Mouse (Mus musculus) c-Kit-positive CD71-positive TER-119-positive erythroid progenitor cells, embryonic 14.5 days (primary cell): ENCODE data around the gene Skap1.

Experiments
- DNase-seq: peaks from one replicate; pipeline ENCODE4 v3.0.0-alpha.2; 2013; ENCODE audit warnings: low spot score

Skap1 gene

DNA sequence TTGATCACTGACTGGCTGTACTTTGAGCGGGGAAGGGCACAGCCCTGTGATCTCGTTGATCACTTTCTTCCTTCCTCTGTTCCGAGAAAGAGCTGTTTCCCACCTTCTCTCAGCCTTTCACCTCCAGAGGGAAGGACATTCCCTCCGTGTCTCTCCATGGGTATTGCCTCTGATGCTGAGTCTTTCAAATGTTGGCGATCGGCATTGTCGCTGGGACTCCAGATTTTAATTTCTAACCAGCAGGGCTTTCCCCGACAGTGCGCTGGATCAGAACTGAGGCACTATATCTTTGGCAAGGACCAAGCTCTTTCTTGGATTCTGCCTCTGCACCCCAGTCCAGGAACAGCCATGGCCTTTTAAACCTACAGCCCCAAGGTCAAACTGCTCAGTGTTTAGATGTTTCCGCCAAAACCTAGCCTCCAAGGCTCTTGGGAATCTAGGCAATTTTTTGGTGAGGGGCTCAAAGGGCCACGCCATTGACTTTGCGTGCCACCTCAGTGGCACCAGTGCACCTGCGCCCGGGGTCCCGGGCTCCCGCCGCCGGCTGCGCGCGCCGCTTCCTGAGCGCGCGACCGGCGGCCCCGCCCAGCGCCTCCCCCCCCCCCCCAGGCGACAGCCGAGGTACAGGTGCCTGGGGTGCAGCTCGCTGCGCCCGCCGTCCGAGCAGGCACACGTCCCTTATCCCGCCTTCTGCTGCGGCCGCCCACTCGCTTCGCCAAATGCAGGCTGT, at the start of gene Skap1:
Skap1 (plus strand) TSS at position 608 of the 730 bp plus-strand sequence.
- DNase-seq = no peak

GRCm38 (mm10) chr11:96421074-96421473, 43.3 kb upstream of the Skap1 start:
- no peak for DNase-seq

DNA sequence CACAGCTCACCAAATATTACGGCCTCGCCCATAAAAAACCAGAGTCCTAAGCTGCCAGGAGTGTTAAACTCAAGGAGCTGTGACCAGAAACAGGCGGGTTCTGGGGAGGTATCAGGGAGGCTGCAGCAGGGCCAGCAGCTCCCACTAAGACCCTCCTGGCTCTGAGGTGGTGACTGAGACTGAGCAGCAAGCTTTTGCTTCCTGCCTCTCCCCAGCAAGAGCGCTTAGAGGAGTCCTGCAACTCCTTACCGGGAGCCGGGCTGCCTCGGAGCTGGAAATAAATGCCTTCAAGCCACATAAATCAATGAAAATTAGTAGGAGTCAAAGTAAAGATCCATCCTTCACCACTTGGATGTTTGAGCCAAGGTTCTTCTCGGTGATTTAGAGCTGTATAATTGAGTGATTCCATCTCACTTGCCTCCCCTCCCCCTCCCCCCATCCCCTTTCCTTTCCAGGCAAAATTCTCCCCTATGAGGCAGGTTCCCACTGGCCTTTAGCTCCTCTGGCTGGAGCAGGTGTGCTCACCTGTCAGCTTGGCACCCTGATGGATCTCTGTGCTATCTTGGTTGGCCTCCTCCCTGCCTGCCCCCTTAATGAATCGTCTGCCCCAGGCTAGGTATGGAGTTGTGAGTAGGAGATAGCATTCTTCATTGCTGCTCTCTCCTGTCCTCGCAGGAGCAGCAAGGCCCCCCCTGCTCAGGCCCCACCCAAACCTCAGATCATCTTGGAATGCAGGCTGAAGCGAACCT, 42.7 kb upstream of the Skap1 start:
- DNase-seq = no peak

DNA sequence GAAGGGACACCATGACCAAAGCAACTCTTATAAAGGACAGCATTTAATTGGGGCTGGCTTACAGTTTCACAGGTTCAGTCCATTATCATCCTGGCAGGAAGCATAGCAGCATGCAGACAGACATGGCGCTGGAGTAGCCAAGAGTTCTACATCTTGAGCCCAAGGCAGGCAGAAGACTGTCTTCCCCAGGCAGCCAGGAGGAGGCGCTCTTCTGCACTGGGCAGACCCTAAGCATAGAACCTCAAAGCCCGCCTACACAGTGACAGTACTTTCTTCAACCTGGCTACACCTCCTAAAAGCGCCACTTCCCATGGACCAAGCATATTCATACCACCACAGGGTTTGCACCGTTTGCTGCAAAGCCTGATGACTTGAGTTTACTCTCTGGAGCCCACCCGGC, 39.2 kb upstream of the Skap1 start:
- DNase-seq = no peak

DNA sequence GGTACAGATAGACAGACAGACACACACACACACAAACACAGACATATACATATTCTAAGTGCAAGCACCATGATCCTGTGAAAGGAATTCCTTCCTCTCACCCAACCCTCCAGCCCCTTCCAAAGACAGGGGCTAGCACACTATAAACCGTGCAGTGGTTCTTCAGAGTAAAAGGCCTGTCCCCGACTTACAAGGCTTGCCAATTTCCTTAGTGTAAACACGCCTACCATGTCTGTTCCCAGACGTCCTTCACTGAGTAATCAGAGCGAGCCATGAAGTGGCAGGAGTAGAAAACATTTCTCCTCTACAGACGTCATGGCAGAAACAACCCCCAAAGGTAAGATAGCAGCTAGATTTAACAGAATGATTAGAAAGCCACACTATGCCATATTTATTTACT, 38.2 kb upstream of the Skap1 start:
- DNase-seq = no peak

GRCm38 (mm10) chr11:96426805-96427204, 37.6 kb upstream of the Skap1 start:
- no peak for DNase-seq

- DNase-seq = no peak
These were observed 35.3 kb upstream of the Skap1 start for GRCm38 (mm10) chr11:96429062-96429461.

DNA sequence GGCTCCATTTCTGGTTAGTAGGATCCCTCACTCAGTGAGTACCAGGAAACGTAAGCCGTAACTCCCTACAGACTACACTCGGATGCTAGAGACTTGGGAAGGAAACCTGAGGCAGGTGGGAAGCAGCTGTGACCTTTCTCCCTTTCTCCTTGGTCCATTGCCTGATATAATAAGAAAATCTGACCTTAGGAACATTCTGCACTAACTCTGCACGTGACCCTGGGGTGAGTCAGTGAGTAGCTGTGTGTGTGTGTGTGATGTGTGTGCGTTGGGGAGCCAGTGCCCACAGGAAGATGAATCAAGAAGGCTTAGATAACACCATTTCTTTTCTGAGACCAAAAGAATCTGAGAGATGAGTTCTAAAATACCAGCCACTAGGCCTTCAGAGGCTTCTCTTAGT, 34.5 kb upstream of the Skap1 start:
- no peak for DNase-seq

- no peak for DNase-seq
These were observed 32.5 kb upstream of the Skap1 start for GRCm38 (mm10) chr11:96431871-96432270.

- no peak for DNase-seq
These were observed 29.5 kb upstream of the Skap1 start for GRCm38 (mm10) chr11:96434888-96435287.

GRCm38 (mm10) chr11:96436525-96436924, 27.9 kb upstream of the Skap1 start:
- no peak for DNase-seq

DNA sequence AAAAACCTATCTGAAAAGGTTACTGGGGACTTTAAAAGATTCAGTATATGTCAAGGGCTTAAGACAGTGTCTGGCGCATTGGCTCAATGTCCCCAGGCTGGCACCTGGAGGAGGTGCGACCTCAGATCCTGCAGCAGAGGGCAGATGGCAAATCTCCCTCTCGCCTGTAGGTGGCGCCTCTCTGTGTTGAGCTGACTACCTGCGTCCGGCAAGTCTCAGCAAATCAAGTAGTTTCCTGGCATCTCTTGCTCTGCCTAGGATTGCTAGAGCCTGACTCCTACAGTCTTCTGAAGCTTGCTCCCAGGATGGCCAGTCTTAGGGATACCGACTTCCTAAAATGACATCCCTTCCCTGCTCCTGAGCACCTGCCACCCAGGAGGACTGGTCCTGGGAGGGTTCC, 25.6 kb upstream of the Skap1 start:
- peak; percentile 32 for DNase-seq

GRCm38 (mm10) chr11:96441546-96442185, 22.7 kb upstream of the Skap1 start:
- DNase-seq = no peak

GRCm38 (mm10) chr11:96442468-96442867, 21.9 kb upstream of the Skap1 start:
- no peak for DNase-seq

DNA sequence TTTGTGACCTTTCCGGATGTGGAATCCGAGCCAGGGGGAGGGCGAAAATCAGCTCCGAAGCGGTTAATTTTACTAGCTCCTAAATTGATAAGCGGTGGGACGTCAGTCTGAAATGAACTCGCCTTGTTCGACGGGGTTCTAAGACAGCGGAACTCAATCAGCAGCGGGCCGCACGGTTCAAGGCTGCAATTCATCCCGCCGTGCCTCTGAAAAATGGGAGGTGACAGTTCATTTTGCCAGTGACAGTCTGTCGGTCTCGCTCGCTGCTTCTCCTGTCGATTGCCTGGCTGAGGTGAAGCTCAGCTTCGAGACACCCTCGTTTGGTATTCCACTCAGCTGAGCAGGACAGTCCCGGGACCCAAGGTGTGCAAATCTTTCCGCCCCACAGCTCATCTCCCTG, 16.5 kb upstream of the Skap1 start:
- no peak for DNase-seq

DNA sequence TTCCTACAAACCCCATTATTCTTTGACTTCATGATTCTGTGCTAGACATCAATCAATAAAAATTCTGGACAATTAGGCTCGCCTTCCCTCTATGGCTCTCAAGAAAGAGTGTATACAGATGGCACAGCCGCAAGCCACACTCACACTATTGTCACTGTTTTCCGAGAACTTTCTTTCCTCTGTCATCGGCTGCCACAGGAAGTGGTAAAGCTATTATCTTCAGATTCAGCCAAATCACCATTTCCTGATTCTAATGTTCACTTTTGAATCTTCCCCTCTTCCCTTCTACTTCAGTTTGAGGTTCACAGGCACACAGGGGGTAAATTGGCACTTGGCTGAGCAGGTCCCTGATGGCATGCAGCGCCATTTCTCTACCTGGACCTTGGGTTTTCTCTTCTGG, 9.3 kb upstream of the Skap1 start:
- no peak for DNase-seq

- DNase-seq = no peak
These were observed 8.6 kb upstream of the Skap1 start for GRCm38 (mm10) chr11:96455699-96456326.

DNA sequence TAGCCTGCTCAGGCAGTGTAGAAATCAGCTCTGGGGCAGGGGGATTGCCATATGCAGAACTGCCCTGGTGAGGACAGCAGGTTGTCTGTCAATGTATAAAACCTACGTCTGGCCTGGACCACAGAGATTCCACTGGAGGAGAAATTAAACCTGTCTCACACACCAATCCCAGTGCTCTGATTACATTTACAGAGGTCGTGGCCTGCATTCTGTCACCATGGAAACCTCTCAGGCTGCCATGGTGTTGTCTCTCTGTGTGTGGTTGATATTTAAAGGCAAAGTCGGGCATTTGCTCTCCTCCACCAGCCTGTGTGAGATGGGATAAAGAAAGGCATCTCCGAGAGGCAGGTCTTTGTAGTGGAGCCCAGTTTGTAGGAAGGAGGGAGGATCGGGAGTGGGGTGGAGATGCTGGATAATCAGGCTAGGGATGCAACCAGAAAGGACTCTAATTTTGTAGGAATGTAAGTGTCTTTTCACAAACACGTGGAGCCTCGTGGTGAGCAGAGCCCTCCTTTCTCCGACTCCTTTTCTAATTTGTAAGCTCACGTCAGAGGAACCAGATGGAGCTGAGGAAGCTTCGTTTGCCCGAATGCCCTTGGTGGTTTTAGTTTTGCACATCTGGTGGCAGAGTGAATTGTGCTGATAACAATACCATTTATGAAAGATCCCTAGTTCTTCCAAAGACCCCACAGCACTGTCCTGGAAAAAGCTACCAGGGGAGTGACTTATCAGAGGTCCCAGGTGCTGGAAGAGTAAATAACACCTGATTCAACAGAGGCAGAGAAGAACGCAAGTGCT, 7.7 kb upstream of the Skap1 start:
- no peak for DNase-seq

- no peak for DNase-seq
These were observed 2.6 kb upstream of the Skap1 start for GRCm38 (mm10) chr11:96461766-96462165.

DNA sequence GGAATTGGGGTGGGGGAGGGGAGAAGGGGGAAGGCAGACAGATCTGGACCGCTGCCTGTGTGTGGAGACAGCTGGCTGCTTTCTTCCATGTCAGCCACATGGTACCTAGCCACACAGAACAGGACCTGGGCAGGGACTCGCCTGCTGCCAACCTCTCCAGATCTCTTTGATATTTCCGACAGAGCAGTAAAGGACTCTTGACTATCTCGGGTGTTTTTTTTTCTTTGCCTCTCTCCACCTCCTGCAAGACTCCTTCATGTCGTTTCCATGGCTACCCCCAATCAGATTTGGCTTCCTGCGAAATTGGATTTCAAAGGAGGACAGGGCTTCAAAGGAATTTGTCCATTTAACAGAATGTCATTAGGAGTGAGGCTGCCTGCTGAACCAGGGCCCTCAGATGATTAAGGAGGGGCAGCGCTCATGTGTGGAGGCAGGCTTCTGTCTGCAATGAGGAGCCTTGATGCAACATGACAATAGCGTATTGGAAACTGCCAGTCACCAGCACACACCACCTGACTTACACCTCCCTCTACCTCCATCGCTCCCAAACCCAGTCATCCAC, 2.1 kb upstream of the Skap1 start:
- DNase-seq = no peak

GRCm38 (mm10) chr11:96464716-96465060, 295 bp downstream of the Skap1 start:
- no peak for DNase-seq
